Mouse (Mus musculus) liver, embryonic 14.5 days (tissue): Measurements from ENCODE around the gene Nodal. TPM values are rescaled to one million over a fixed set of nuclear protein-coding genes. Genes with fewer than 3 reads are reported as not detected.

ENCODE experiments used
- ATAC-seq: fragments of 200-750 bp; cut with Nextera tagmentation; 2 replicates; pipeline ENCODE4 v1.8.0; 2017; ENCODE audit warnings: moderate number of reproducible peaks, mild to moderate bottlenecking, moderate library complexity; ENCODE audit not compliant: insufficient read depth
- DNase-seq, 3 experiments: peaks; one replicate each; pipeline ENCODE4 v3.0.0-alpha.2; 2012 to 2013; ENCODE audit warnings: low read depth in 3 of 3, low spot score in 3 of 3
- H3K27ac ChIP-seq: fragments of 300-500 bp; sonication (generic); 2 replicates; pipeline ENCODE4 v1.5.1; 2014; ENCODE audit warnings: moderate library complexity, mild to moderate bottlenecking, control low read depth, inconsistent platforms
- H3K27me3 ChIP-seq: fragments of 300-500 bp; sonication (generic); 2 replicates; pipeline ENCODE4 v1.6.1; 2014; ENCODE audit warnings: mild to moderate bottlenecking, low read length, moderate library complexity; ENCODE audit not compliant: control insufficient read depth, insufficient read depth
- H3K36me3 ChIP-seq: fragments of 300-500 bp; sonication (generic); replicated peaks from 2 replicates; pipeline ENCODE4 v1.6.1; 2014; ENCODE audit warnings: low read depth; ENCODE audit not compliant: control insufficient read depth, insufficient read depth
- H3K4me1 ChIP-seq, 2 experiments: fragments of 200-500 bp in 1 of 2; fragments of 300-500 bp in 1 of 2; sonication (generic) in 1 of 2; replicated peaks; 2 replicates each; pipeline ENCODE4 v1.6.1; 2012 to 2014; ENCODE audit warnings: antibody characterized with exemption in 1 of 2, inconsistent platforms in 1 of 2, low read length in 1 of 2; ENCODE audit not compliant: control insufficient read depth in 2 of 2, insufficient read depth in 2 of 2
- H3K4me2 ChIP-seq: fragments of 300-500 bp; sonication (generic); 2 replicates; pipeline ENCODE4 v1.6.1; 2014; ENCODE audit warnings: low read depth, mild to moderate bottlenecking, control low read depth, moderate library complexity
- H3K4me3 ChIP-seq, 2 experiments: fragments of 200-500 bp in 1 of 2; fragments of 300-500 bp in 1 of 2; sonication (generic) in 1 of 2; 2 replicates each; pipeline ENCODE4 v1.5.1; 2012 to 2014; ENCODE audit warnings: low read depth in 2 of 2, low read length in 2 of 2, mild to moderate bottlenecking in 2 of 2, control low read depth in 1 of 2, inconsistent platforms in 1 of 2, moderate library complexity in 1 of 2; ENCODE audit not compliant: insufficient read depth in 1 of 2
- H3K9ac ChIP-seq: fragments of 300-500 bp; sonication (generic); replicated peaks from 2 replicates; pipeline ENCODE4 v1.6.1; 2014; ENCODE audit warnings: mild to moderate bottlenecking, control low read depth, moderate library complexity
- H3K9me3 ChIP-seq: fragments of 300-500 bp; sonication (generic); 2 replicates; pipeline ENCODE4 v1.6.1; 2016; ENCODE audit warnings: low read length, mixed read lengths; ENCODE audit not compliant: control insufficient read depth
- CTCF ChIP-seq: IDR thresholded peaks from 2 replicates; pipeline ENCODE4 v1.5.1; 2016; ENCODE audit warnings: antibody characterized with exemption, low read depth, control low read depth
- EP300 ChIP-seq: IDR thresholded peaks from 2 replicates; pipeline ENCODE4 v1.6.1; 2016; ENCODE audit warnings: antibody characterized with exemption, low read depth
- WGBS: fragments of 180-500 bp; shearing (Covaris S2); extraction: QIAGEN DNeasy Blood & Tissue Kit; methylation state at CpG from one replicate; pipeline ENCODE4 v1.1.7; 2014; ENCODE audit not compliant: insufficient replicate concordance; 5-methylcytosine and 5-hydroxymethylcytosine counted together
- polyA plus RNA-seq, 2 experiments: library from polyadenylated mRNA; depleted of rRNA in 1 of 2; stranded (reverse) in 1 of 2; unstranded in 1 of 2; fragments of >200 nt; fragmentation: Nextera tagmentation in 1 of 2; extraction: Ambion mirVana in 1 of 2; gene quantifications; 2 replicates each; pipeline versions ENCODE4 v1.2.1 to v1.2.3; 2012 to 2014

Gene Nodal
- polyA plus RNA-seq, 2 experiments: 0.57 to 0.58 TPM

GRCm38 (mm10) chr10:61425047-61425446 is 7.3 kb downstream of the Nodal start:
- 0 out of 2 replicates have a peak, but pooled peaks have one; percentile 3 for TF ChIP-seq CTCF
- TF ChIP-seq EP300: no peak
- no peak overlapping the region for H3K4me3 ChIP-seq
- ATAC-seq: no peak
- no peak overlapping the region for H3K27ac ChIP-seq
- no peak for DNase-seq
- peaks cover 0 to 15% of the 10 kb centered on the region in 2 experiments; a peak in 2 of 4 replicates for H3K4me1 ChIP-seq
- H3K36me3 ChIP-seq: peaks cover under 1% of the 10 kb centered on the region
- H3K9ac ChIP-seq: no peak overlapping the region
- peaks cover 10% of the 10 kb centered on the region for H3K27me3 ChIP-seq
- WGBS: 51% methylated on average over 2 of the region's 2 CpGs
- no peaks in the 10 kb centered on the region for H3K9me3 ChIP-seq
- H3K4me2 ChIP-seq: no peak overlapping the region

- no peak overlapping the region for H3K4me3 ChIP-seq
- DNase-seq (peak in 1 of 3 experiments; percentile 27), ATAC-seq (peak; percentile 47; the same call in 1 of the 2 replicates)
- TF ChIP-seq EP300 (no peak), CTCF (no peak)
- 35% methylated on average over 2 of the region's 2 CpGs for WGBS
- H3K4me1 ChIP-seq: peaks cover 0 to 15% of the 10 kb centered on the region in 2 experiments; a peak in 2 of 4 replicates
- peaks cover 14% of the 10 kb centered on the region for H3K36me3 ChIP-seq
- H3K9ac ChIP-seq: no peak overlapping the region
- no peaks in the 10 kb centered on the region for H3K9me3 ChIP-seq
- H3K27me3 ChIP-seq: no peaks in the 10 kb centered on the region
- no peak overlapping the region for H3K4me2 ChIP-seq
- H3K27ac ChIP-seq: peak overlapping the region; percentile 35
Measured at GRCm38 (mm10) chr10:61426251-61426757, 8.5 kb downstream of the Nodal start.

GRCm38 (mm10) chr10:61427951-61428350 is 10.2 kb downstream of the Nodal start:
- Histone ChIP-seq H3K4me1 (peaks cover 0 to 15% of the 10 kb centered on the region in 2 experiments; a peak in 2 of 4 replicates), H3K36me3 (peaks cover 24% of the 10 kb centered on the region), H3K9ac (no peak overlapping the region), H3K4me3 (no peak overlapping the region), H3K9me3 (no peaks in the 10 kb centered on the region), H3K4me2 (no peak overlapping the region), H3K27ac (no peak overlapping the region), H3K27me3 (no peaks in the 10 kb centered on the region)
- TF ChIP-seq CTCF: no peak
- TF ChIP-seq EP300: no peak
- no peak for DNase-seq
- 72% methylated on average over 6 of the region's 6 CpGs for WGBS
- no peak for ATAC-seq

- no peaks in the 10 kb centered on the region for H3K27me3 ChIP-seq
- TF ChIP-seq CTCF (no peak), EP300 (no peak)
- H3K27ac ChIP-seq: no peak overlapping the region
- DNase-seq (no peak), ATAC-seq (no peak)
- H3K9me3 ChIP-seq: no peaks in the 10 kb centered on the region
- peaks cover 28% of the 10 kb centered on the region for H3K36me3 ChIP-seq
- H3K9ac ChIP-seq: no peak overlapping the region
- peaks cover 0 to 15% of the 10 kb centered on the region in 2 experiments; a peak in 2 of 4 replicates for H3K4me1 ChIP-seq
- WGBS: 67% methylated on average over 4 of the region's 4 CpGs
- H3K4me2 ChIP-seq: no peak overlapping the region
- H3K4me3 ChIP-seq: no peak overlapping the region
Measured at GRCm38 (mm10) chr10:61428416-61428815, 10.6 kb downstream of the Nodal start.

GRCm38 (mm10) chr10:61429043-61429442 is 11.3 kb downstream of the Nodal start:
- Histone ChIP-seq H3K9me3 (no peaks in the 10 kb centered on the region), H3K4me2 (no peak overlapping the region), H3K36me3 (peaks cover 35% of the 10 kb centered on the region), H3K27ac (no peak overlapping the region), H3K4me3 (no peak overlapping the region), H3K9ac (no peak overlapping the region), H3K4me1 (peaks cover 0 to 15% of the 10 kb centered on the region in 2 experiments; a peak in 2 of 4 replicates), H3K27me3 (no peaks in the 10 kb centered on the region)
- ATAC-seq (no peak), DNase-seq (no peak)
- 83% methylated on average over 5 of the region's 5 CpGs for WGBS
- TF ChIP-seq CTCF: no peak
- TF ChIP-seq EP300: no peak
